Mouse (Mus musculus): ENCODE data around the gene Magee2.
"Not testable (repeated sequence)": the region's sequence is repeated elsewhere in the genome, so short reads cannot be mapped to it uniquely, and the experiment has no call there.

Magee2 gene

GRCm38 (mm10) chrX:104856751-104857341 lies at the start of gene Magee2:
Gene Magee2 (minus strand): TSS chrX:104857267.
- DNase-seq, result peak; percentile 25

- DNase-seq, result no peak
Measured at GRCm38 (mm10) chrX:104853610-104854009, 3.5 kb downstream of the Magee2 start.

- not testable (repeated sequence) for DNase-seq
Measured at GRCm38 (mm10) chrX:104817583-104817982, 39.5 kb downstream of the Magee2 start.

GRCm38 (mm10) chrX:104816987-104817386 lies 40.1 kb downstream of the Magee2 start:
- not testable (repeated sequence) for DNase-seq

- not testable (repeated sequence) for DNase-seq
Measured at GRCm38 (mm10) chrX:104813704-104814103, 43.4 kb downstream of the Magee2 start.
